Mouse (Mus musculus) embryonic fibroblast, embryonic 13.5 days (primary cell): Measurements from ENCODE around the gene Capn8. TPM values are rescaled to one million over a fixed set of nuclear protein-coding genes. Genes with fewer than 3 reads are reported as not detected.

Experiments used
- H3K27ac ChIP-seq: 2 replicates; pipeline ENCODE4 v1.5.1; 2012; ENCODE audit warnings: low read length, control low read depth, inconsistent platforms; ENCODE audit not compliant: insufficient read depth
- H3K4me1 ChIP-seq: 2 replicates; pipeline ENCODE4 v1.6.1; 2011; ENCODE audit warnings: low read length; ENCODE audit not compliant: control insufficient read depth, insufficient read depth
- H3K4me3 ChIP-seq: 2 replicates; pipeline ENCODE4 v1.5.1; 2011; ENCODE audit warnings: mild to moderate bottlenecking, control low read depth, low read length; ENCODE audit not compliant: insufficient read depth
- CTCF ChIP-seq: IDR thresholded peaks from 2 replicates; pipeline ENCODE4 v1.5.1; 2011; ENCODE audit warnings: mild to moderate bottlenecking, control low read depth, low read length, moderate library complexity, borderline replicate concordance; ENCODE audit not compliant: insufficient read depth
- POLR2A ChIP-seq: IDR thresholded peaks from 2 replicates; pipeline ENCODE4 v1.6.1; 2011; ENCODE audit warnings: low read depth, mild to moderate bottlenecking, control low read depth, low read length, moderate library complexity
- polyA plus RNA-seq: library from polyadenylated mRNA; stranded (reverse); fragments of >200 nt; gene quantifications from 2 replicates; pipeline ENCODE4 v1.2.4, GENCODE M21; 2011; ENCODE audit warnings: low read depth; ENCODE audit not compliant: missing spikeins, insufficient read length

The Capn8 gene
- polyA plus RNA-seq, 1 experiment = not detected

DNA sequence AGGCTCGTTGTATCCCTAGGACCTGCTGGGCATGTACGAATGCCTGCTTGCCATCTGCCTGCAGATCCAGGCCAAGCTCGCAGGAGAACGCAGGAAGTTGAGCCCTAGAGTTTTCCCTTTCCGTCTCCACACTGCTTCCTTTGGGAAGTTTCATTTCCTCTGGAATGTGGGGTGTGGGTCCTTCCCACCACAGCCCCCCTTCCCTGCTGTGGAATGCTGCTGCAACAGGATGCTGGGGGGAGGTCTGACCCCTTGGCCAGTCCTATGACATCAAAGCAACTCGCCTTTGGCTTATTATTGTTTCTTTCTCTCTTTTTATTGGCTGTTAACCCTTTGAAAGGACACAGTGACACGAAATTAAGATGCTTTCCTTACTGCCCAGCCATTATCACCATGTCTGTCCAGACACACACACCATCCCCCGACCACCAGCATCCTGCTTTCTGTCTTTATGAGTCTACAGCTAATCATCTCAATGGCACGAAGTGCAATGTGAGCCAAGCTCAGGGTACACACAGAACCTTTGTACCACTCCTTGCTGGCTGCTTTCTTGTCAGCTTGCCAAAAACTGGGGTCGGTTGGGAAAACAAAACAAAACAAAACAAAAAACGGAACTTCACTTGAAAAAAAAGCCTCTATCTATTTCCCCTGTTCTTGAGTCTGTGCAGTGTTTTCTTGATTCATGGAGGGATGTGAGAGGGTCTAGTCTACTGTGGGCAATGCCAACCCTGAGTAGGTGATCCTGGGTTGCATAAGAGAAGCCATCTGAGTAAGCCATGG lies 105.9 kb downstream of the Capn8 start:
- no peak for TF ChIP-seq CTCF
- no peak for TF ChIP-seq POLR2A

GRCm38 (mm10) chr1:182671343-182671624 lies 106.5 kb downstream of the Capn8 start:
- H3K4me3 ChIP-seq = no peak overlapping the region
- no peak overlapping the region for H3K27ac ChIP-seq
- TF ChIP-seq CTCF (no peak), POLR2A (no peak)
- peaks cover 6% of the 10 kb centered on the region; the same call in 1 of the 2 replicates for H3K4me1 ChIP-seq

More for the DNA sequence above, 105.9 kb downstream of the Capn8 start:
- Histone ChIP-seq H3K27ac (no peak overlapping the region), H3K4me3 (no peak overlapping the region), H3K4me1 (peaks cover 6% of the 10 kb centered on the region; the same call in 1 of the 2 replicates)

- Histone ChIP-seq H3K4me1 (peaks cover 5% of the 10 kb centered on the region; the same call in 1 of the 2 replicates), H3K4me3 (no peak overlapping the region), H3K27ac (no peak overlapping the region)
- TF ChIP-seq CTCF = no peak
- TF ChIP-seq POLR2A = no peak
Observed at GRCm38 (mm10) chr1:182675346-182675745, 110.5 kb downstream of the Capn8 start.

- Histone ChIP-seq H3K4me1 (no peaks in the 10 kb centered on the region), H3K27ac (no peak overlapping the region), H3K4me3 (no peak overlapping the region)
- no peak for TF ChIP-seq CTCF
- no peak for TF ChIP-seq POLR2A
Observed at GRCm38 (mm10) chr1:182678151-182678550, 113.3 kb downstream of the Capn8 start.

DNA sequence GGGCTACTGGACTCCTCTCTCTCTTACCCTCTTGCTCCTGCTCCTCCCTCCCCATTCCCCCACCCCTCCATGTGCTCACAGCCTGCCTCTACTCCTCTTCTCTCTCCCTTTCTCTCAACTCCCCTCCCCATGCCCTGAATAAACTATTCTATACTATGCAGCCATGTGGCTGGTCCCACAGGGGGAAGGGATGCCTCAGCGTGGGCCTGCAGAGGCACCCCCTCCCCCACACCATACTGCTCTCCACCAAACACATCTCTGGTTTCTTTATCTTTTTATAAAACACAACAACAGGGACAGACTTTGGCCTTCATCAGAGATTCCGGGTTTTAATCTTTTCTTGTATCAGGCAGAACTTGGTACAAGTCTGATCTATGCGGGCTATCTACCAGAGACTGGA lies 114.4 kb downstream of the Capn8 start:
- TF ChIP-seq POLR2A = no peak
- TF ChIP-seq CTCF = no peak
- Histone ChIP-seq H3K27ac (no peak overlapping the region), H3K4me3 (no peak overlapping the region), H3K4me1 (no peaks in the 10 kb centered on the region)

GRCm38 (mm10) chr1:182679582-182679981 lies 114.8 kb downstream of the Capn8 start:
- Histone ChIP-seq H3K27ac (no peak overlapping the region), H3K4me1 (no peaks in the 10 kb centered on the region), H3K4me3 (no peak overlapping the region)
- no peak for TF ChIP-seq CTCF
- no peak for TF ChIP-seq POLR2A

Other genes with a start within 250 kb of the Capn8 start
- 25.7 and 34.1 TPM in 2 replicates for gene Fbxo28, start 223.4 kb upstream of the Capn8 start, polyA plus RNA-seq
- 16.7 and 17.4 TPM in 2 replicates for gene Trp53bp2, start 155.8 kb upstream of the Capn8 start, polyA plus RNA-seq
- 244 and 338 TPM in 2 replicates for gene Capn2, start 47.4 kb upstream of the Capn8 start, polyA plus RNA-seq
- gene Ccdc185, start 184.2 kb downstream of the Capn8 start, polyA plus RNA-seq = not detected in 2 replicates
- gene Susd4, start 198.9 kb downstream of the Capn8 start, polyA plus RNA-seq = 0.32 and 0.93 TPM in 2 replicates